29 mouse cellular contexts compared by ENCODE assay signal in the genomic region with DNA sequence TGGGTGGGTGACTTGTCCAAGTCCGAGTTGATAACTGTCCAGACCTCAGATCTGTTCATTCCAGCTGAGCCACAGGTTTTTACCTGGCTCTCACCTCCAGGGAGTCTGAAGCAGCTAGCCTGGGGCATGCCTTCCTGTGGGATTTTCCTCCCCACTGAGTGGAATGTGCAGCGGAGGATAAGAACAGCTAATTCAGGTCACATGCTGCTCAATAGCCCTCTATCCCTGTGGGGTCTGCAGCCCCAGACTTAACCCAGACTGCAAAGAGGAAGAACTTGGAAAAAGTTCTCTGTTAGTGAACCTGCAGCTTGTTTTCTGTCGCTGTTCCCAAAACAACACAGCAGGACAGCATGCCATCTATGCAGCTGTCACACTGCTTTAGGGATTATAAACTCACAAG. TPM values are rescaled to one million over a fixed set of nuclear protein-coding genes. Genes with fewer than 3 reads are reported as not detected.
A peak's percentile ranks its signal among the peaks of the same experiment; 100 is the strongest.
DNase-seq lines count a peak whose midpoint lies in the region; ATAC-seq and TF ChIP-seq lines count a peak whose summit lies in the region.
"Had no signal": no experiment of that assay in that cellular context is flagged by ENCODE, and none has a peak within 500 bp of the region (broad histone marks: within the 10 kb centered on the region; RNA-seq: fewer than 3 reads in every experiment).

No protein-coding gene starts in this region.

- H3K9me3 ChIP-seq in forebrain, embryonic 11.5 days (ENCODE audit: control insufficient read depth, low read length) = no peaks in the 10 kb centered on the region
- H3K9me3 ChIP-seq in forebrain, postnatal 0 days (ENCODE audit: low read length) = no peaks in the 10 kb centered on the region
- H3K9me3 ChIP-seq: heart, embryonic 13.5 days; hindbrain, embryonic 10.5 days; intestine, embryonic 15.5 days; limb, embryonic 15.5 days; liver, embryonic 13.5 days; megakaryocyte, embryonic 14.5 days had no signal

- H3K36me3 ChIP-seq in forebrain, embryonic 11.5 days (ENCODE audit: control insufficient read depth, insufficient read depth, low read length) = no peaks in the 10 kb centered on the region
- no peaks in the 10 kb centered on the region for H3K36me3 ChIP-seq in forebrain, postnatal 0 days (ENCODE audit: insufficient read depth)
- H3K36me3 ChIP-seq: heart, embryonic 13.5 days; hindbrain, embryonic 10.5 days; intestine, embryonic 15.5 days; limb, embryonic 15.5 days; liver, embryonic 13.5 days had no signal

- no peak overlapping the region for H3K4me2 ChIP-seq in forebrain, embryonic 11.5 days (ENCODE audit: low read depth, low read length, severe bottlenecking)
- no peak overlapping the region for H3K4me2 ChIP-seq in forebrain, postnatal 0 days (ENCODE audit: low read depth)
- H3K4me2 ChIP-seq: heart, embryonic 13.5 days; intestine, embryonic 15.5 days; limb, embryonic 15.5 days; liver, embryonic 13.5 days had no signal

- WGBS in forebrain, embryonic 11.5 days = 26% methylated on average over 3 of the region's 3 CpGs
- WGBS in forebrain, postnatal 0 days = 25% methylated on average over 3 of the region's 3 CpGs

- no peak overlapping the region for H3K4me3 ChIP-seq in forebrain, embryonic 11.5 days (ENCODE audit: low read depth, low read length)
- H3K4me3 ChIP-seq in forebrain, postnatal 0 days (ENCODE audit: low read depth, low read length) = no peak overlapping the region
- H3K4me3 ChIP-seq in layer of hippocampus, adult 2 months = no peak overlapping the region
- H3K4me3 ChIP-seq: heart, adult 2 months; heart, embryonic 13.5 days; hindbrain, embryonic 10.5 days; intestine, embryonic 15.5 days; limb, embryonic 15.5 days; liver, embryonic 13.5 days; megakaryocyte, embryonic 14.5 days had no signal

- H3K4me1 ChIP-seq in forebrain, embryonic 11.5 days (replicated peaks; ENCODE audit: control insufficient read depth, insufficient read depth, low read length) = peaks cover 3% of the 10 kb centered on the region; the same call in 1 of the 2 replicates
- 0 out of 2 replicates have a peak, but pooled peaks cover 6% of the 10 kb centered on the region for H3K4me1 ChIP-seq in forebrain, postnatal 0 days (ENCODE audit: insufficient read depth)
- H3K4me1 ChIP-seq: intestine, embryonic 15.5 days had no signal

- DNase-seq in forebrain, embryonic 11.5 days (ENCODE audit: low spot score) = no peak
- DNase-seq in forebrain, postnatal 0 days = no peak
- no peak for DNase-seq in layer of hippocampus, adult 2 months (ENCODE audit: low spot score in 2 of 2)
- DNase-seq in layer of hippocampus, adult 18-20 months (ENCODE audit: low spot score in 2 of 2) = no peak
- no peak for DNase-seq in Patski (ENCODE audit: low read depth, low spot score)
- peak; percentile 41 for DNase-seq in retina, embryonic 14.5 days (ENCODE audit: low spot score)
- no peak for DNase-seq in adrenal gland, postnatal 25 days
- DNase-seq: adrenal gland, adult 8-10 months; cerebellum, adult 8-10 months; cerebellum, postnatal 25 days; gastrocnemius, postnatal 36 days; kidney, adult 8-10 months; kidney, postnatal 10 days; liver, embryonic 13.5 days; lung, adult 18-20 months; midbrain, embryonic 14.5 days; right cerebral cortex, postnatal 4 days; thymus, adult 2 months; thymus, postnatal 36 days had no signal

- CTCF ChIA-PET in Patski (lab: Charles Lee) = interaction anchor here (0.8 to 0.9 kb wide), 2 partner anchors 13 to 98 kb away, joined by 3 read pairs; no protein-coding TSS in a partner anchor

- POLR2A ChIA-PET in Patski (lab: Charles Lee) = interaction anchor here (0.7 to 1.2 kb wide), 4 partner anchors 8 to 99 kb away, joined by 3 read pairs; no protein-coding TSS in a partner anchor

- H3K9ac ChIP-seq in forebrain, embryonic 11.5 days (ENCODE audit: low read length) = peak overlapping the region; percentile 8; the same call in 1 of the 2 replicates
- H3K9ac ChIP-seq in forebrain, postnatal 0 days = no peak overlapping the region
- H3K9ac ChIP-seq: intestine, embryonic 15.5 days; limb, embryonic 15.5 days; liver, embryonic 13.5 days had no signal

- no peak for ATAC-seq in forebrain, embryonic 11.5 days (replicated peaks; ENCODE audit: low FRiP score)
- no peak for ATAC-seq in forebrain, postnatal 0 days
- peak; percentile 19 for ATAC-seq in Patski
- ATAC-seq: activated CD4-positive, CD25-positive, alpha-beta regulatory T cell, adult 4 months; hindbrain, postnatal 0 days; intestine, embryonic 15.5 days; lung, postnatal 0 days had no signal

- in situ Hi-C loops in Patski (cut with MboI; ENCODE audit: low pct_unique_long_range_greater_than_20kb) = no loop called here

- H3K27ac ChIP-seq in forebrain, embryonic 11.5 days (ENCODE audit: low read depth, low read length) = no peak overlapping the region
- no peak overlapping the region for H3K27ac ChIP-seq in forebrain, postnatal 0 days (ENCODE audit: low read depth, low read length)
- 0 out of 2 replicates have a peak overlapping the region, but pooled peaks have one; percentile 37 for H3K27ac ChIP-seq in layer of hippocampus, adult 2 months
- H3K27ac ChIP-seq: heart, embryonic 13.5 days; intestine, embryonic 15.5 days; liver, embryonic 13.5 days; stomach, postnatal 0 days had no signal

- TF ChIP-seq CTCF in forebrain, postnatal 0 days (IDR thresholded peaks at IDR 0.05; ENCODE audit: low read depth) = no peak
- no peak for TF ChIP-seq CTCF in layer of hippocampus, adult 2 months (conservative IDR thresholded peaks at IDR 0.05)
- TF ChIP-seq CTCF in Patski (IDR thresholded peaks at IDR 0.05) = no peak

- H3K27me3 ChIP-seq in forebrain, embryonic 11.5 days (ENCODE audit: control insufficient read depth, insufficient read depth, low read length) = no peaks in the 10 kb centered on the region
- H3K27me3 ChIP-seq in forebrain, postnatal 0 days (ENCODE audit: insufficient read depth, low read length) = no peaks in the 10 kb centered on the region
- H3K27me3 ChIP-seq in Patski = no peaks in the 10 kb centered on the region
- H3K27me3 ChIP-seq: heart, embryonic 13.5 days; intestine, embryonic 15.5 days; limb, embryonic 15.5 days; megakaryocyte, embryonic 14.5 days had no signal

RNA-seq across cellular contexts. Expression of a gene that starts 59.0 kb away (rescaled TPM):
- 141 and 157 TPM in 2 replicates for polyA plus RNA-seq in forebrain, embryonic 11.5 days (2014; fragmentation: Nextera tagmentation; extraction: Ambion mirVana)
- total RNA-seq in forebrain, postnatal 0 days (2014; rRNA removed) = 123 and 131 TPM in 2 replicates
- polyA plus RNA-seq in forebrain, postnatal 0 days (2015; fragmentation: Nextera tagmentation; extraction: Ambion mirVana) = 147 and 160 TPM in 2 replicates
- 100 to 1,000 TPM in 1 of 2 experiments, 10 to 100 TPM in 1; 97.1 to 101 TPM for total RNA-seq in layer of hippocampus, adult 2 months (2021)
- 100 to 1,000 TPM; 108 to 110 TPM for total RNA-seq in layer of hippocampus, adult 18-20 months (2021)
- polyA plus RNA-seq in Patski (2021) = 95.1 TPM
- 50.3 and 55.4 TPM in 2 replicates for total RNA-seq in adrenal gland, postnatal 25 days (2021)
